Mouse (Mus musculus) embryonic facial prominence, embryonic 12.5 days (tissue): Measurements from ENCODE around the gene Prpf19. TPM values are rescaled to one million over a fixed set of nuclear protein-coding genes. Genes with fewer than 3 reads are reported as not detected.
A peak's percentile ranks its signal among the peaks of the same experiment; 100 is the strongest.

Experiments
- ATAC-seq: fragments of 200-750 bp; cut with Nextera tagmentation; 2 replicates; pipeline ENCODE4 v1.8.0; 2017; ENCODE audit not compliant: insufficient number of reproducible peaks, insufficient read depth, low FRiP score, low TSS enrichment
- H3K27ac ChIP-seq: fragments of 300-500 bp; sonication (generic); 2 replicates; pipeline ENCODE4 v1.5.1; 2016; ENCODE audit warnings: mild to moderate bottlenecking
- H3K27me3 ChIP-seq: fragments of 300-500 bp; sonication (generic); 2 replicates; pipeline ENCODE4 v1.6.1; 2016; ENCODE audit warnings: mild to moderate bottlenecking, moderate library complexity
- H3K36me3 ChIP-seq: fragments of 300-500 bp; sonication (generic); 2 replicates; pipeline ENCODE4 v1.6.1; 2016; ENCODE audit warnings: mild to moderate bottlenecking
- H3K4me1 ChIP-seq: fragments of 300-500 bp; sonication (generic); 2 replicates; pipeline ENCODE4 v1.6.1; 2016
- H3K4me2 ChIP-seq: fragments of 300-500 bp; sonication (generic); replicated peaks from 2 replicates; pipeline ENCODE4 v1.6.1; 2016; ENCODE audit warnings: mild to moderate bottlenecking, moderate library complexity
- H3K4me3 ChIP-seq: fragments of 300-500 bp; sonication (generic); 2 replicates; pipeline ENCODE4 v1.5.1; 2016; ENCODE audit warnings: mild to moderate bottlenecking
- H3K9ac ChIP-seq: fragments of 300-500 bp; sonication (generic); 2 replicates; pipeline ENCODE4 v1.6.1; 2016; ENCODE audit warnings: mild to moderate bottlenecking, moderate library complexity
- H3K9me3 ChIP-seq: fragments of 300-500 bp; sonication (generic); 2 replicates; pipeline ENCODE4 v1.6.1; 2016; ENCODE audit warnings: mild to moderate bottlenecking, moderate library complexity
- WGBS: fragments of 180-500 bp; shearing (Covaris S2); methylation state at CpG from one replicate; pipeline ENCODE4 v1.1.7; 2016; 5-methylcytosine and 5-hydroxymethylcytosine counted together
- polyA plus RNA-seq: library from polyadenylated mRNA; unstranded; fragments of >200 nt; fragmentation: Nextera tagmentation; extraction: Ambion mirVana; gene quantifications from 2 replicates; pipeline ENCODE4 v1.2.1, GENCODE M21; 2016

The Prpf19 gene
- polyA plus RNA-seq, 1 experiment from 2014 or later = 41.5 TPM

DNA sequence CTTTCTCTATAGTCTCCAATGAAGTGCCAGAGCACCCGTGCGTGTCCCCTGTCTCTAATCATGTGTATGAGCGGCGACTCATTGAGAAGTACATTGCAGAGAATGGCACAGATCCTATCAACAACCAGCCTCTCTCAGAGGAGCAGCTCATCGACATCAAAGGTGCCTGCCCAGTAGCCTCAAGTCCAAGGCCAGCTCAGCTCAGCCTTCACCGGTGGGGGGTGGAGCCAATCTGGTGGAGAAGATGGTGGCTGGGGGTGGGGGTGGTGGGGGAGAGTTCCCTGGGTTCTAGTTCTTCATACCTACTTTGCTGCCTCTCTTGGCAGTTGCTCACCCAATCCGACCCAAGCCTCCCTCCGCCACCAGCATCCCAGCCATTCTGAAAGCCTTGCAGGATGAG lies 2.5 kb downstream of the Prpf19 start:
- Histone ChIP-seq H3K4me2 (no peak overlapping the region), H3K4me3 (no peak overlapping the region), H3K36me3 (peaks cover 51% of the 10 kb centered on the region), H3K4me1 (peaks cover 12% of the 10 kb centered on the region), H3K27me3 (no peaks in the 10 kb centered on the region), H3K9me3 (no peaks in the 10 kb centered on the region), H3K9ac (no peak overlapping the region), H3K27ac (no peak overlapping the region)
- WGBS = 88% methylated on average over 8 of the region's 8 CpGs
- no peak for ATAC-seq

- H3K27me3 ChIP-seq = no peaks in the 10 kb centered on the region
- 84% methylated on average over 6 of the region's 6 CpGs for WGBS
- H3K36me3 ChIP-seq = peaks cover 79% of the 10 kb centered on the region
- ATAC-seq = no peak
- H3K9me3 ChIP-seq = no peaks in the 10 kb centered on the region
- H3K4me2 ChIP-seq = no peak overlapping the region
- H3K27ac ChIP-seq = no peak overlapping the region
- H3K4me3 ChIP-seq = no peak overlapping the region
- H3K4me1 ChIP-seq = peaks cover 12% of the 10 kb centered on the region
- no peak overlapping the region for H3K9ac ChIP-seq
These were observed 5.3 kb downstream of the Prpf19 start for GRCm38 (mm10) chr19:10900315-10900714.

GRCm38 (mm10) chr19:10901046-10901445 lies 6.0 kb downstream of the Prpf19 start:
- WGBS = 91% methylated on average over 5 of the region's 5 CpGs
- H3K36me3 ChIP-seq = peaks cover 86% of the 10 kb centered on the region

DNA sequence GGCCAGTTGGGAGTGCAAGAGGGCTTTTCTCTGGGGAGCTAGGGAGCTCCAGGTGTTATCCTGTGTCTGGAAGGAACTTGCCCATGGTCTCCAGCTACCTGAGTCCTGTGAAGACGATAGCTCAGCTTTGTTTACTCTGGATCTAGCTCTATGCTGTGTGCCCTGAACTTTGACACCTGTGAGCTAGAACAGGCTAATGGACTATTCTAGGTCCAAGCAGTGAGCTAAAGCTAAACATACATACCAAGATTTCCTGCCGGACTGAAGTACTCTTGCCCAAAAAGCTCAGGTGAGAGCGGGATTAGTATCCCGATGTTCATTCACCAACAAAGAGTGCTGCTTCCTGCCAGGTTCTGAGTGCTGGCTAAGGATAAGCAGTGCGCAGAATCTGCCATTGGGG lies 9.5 kb downstream of the Prpf19 start:
- Histone ChIP-seq H3K27ac (peak overlapping the region; percentile 55; the same call in 1 of the 2 replicates), H3K9ac (no peak overlapping the region), H3K4me2 (no peak overlapping the region), H3K4me1 (no peaks in the 10 kb centered on the region), H3K4me3 (no peak overlapping the region), H3K36me3 (peaks cover 89% of the 10 kb centered on the region), H3K9me3 (no peaks in the 10 kb centered on the region), H3K27me3 (no peaks in the 10 kb centered on the region)
- WGBS = 93% methylated on average over 5 of the region's 5 CpGs
- no peak for ATAC-seq

More at GRCm38 (mm10) chr19:10901046-10901445, 6.0 kb downstream of the Prpf19 start:
- Histone ChIP-seq H3K27me3 (no peaks in the 10 kb centered on the region), H3K4me2 (no peak overlapping the region), H3K27ac (no peak overlapping the region), H3K4me1 (peaks cover 9% of the 10 kb centered on the region), H3K9ac (no peak overlapping the region), H3K4me3 (no peak overlapping the region), H3K9me3 (no peaks in the 10 kb centered on the region)
- no peak for ATAC-seq

- Histone ChIP-seq H3K36me3 (peaks cover 83% of the 10 kb centered on the region), H3K27ac (peak overlapping the region; percentile 68), H3K27me3 (no peaks in the 10 kb centered on the region), H3K4me2 (no peak overlapping the region), H3K4me3 (no peak overlapping the region), H3K9me3 (no peaks in the 10 kb centered on the region), H3K9ac (no peak overlapping the region), H3K4me1 (no peaks in the 10 kb centered on the region)
- peak; percentile 73; the same call in 1 of the 2 replicates for ATAC-seq
- 57% methylated on average over 7 of the region's 7 CpGs for WGBS
These were observed 10.1 kb downstream of the Prpf19 start for GRCm38 (mm10) chr19:10904927-10905727.

DNA sequence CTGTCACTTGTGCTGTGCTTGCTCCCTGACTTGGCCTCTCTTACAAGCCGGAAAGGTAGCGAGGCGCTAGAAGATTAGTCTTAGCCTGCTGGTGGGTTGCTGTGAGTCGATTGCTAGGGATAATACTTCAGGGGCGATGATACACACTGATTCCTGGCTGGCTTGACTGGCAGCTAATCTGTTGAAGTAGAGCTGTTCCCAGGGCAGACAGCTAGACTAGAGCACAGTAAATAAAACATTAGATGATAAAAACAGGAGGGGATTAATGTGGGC lies 10.6 kb downstream of the Prpf19 start:
- H3K4me1 ChIP-seq = no peaks in the 10 kb centered on the region
- no peak overlapping the region for H3K9ac ChIP-seq
- WGBS = 87% methylated on average over 5 of the region's 5 CpGs
- peak overlapping the region; percentile 68 for H3K27ac ChIP-seq
- no peak for ATAC-seq
- H3K4me3 ChIP-seq = no peak overlapping the region
- H3K36me3 ChIP-seq = peaks cover 78% of the 10 kb centered on the region
- H3K27me3 ChIP-seq = no peaks in the 10 kb centered on the region
- no peak overlapping the region for H3K4me2 ChIP-seq
- H3K9me3 ChIP-seq = no peaks in the 10 kb centered on the region

DNA sequence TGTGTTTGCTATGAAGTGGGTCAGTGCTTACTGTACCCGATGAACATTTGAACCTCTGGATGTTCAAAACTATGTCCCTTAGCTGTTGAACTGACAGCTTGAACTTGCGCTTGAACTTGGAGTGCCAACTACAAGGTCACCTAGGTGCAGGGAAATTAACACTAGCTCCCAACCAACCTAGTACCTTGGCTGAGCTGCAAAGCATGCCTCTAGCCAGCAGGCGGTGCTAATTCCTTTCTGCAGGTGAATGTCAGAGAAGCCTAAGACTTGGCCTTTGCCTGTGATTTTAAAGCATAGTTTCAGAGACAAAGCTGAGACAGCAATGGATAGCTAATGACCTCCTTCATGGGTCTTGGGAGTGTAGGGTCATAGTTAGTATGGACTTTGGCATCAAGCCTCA lies 12.9 kb downstream of the Prpf19 start:
- Histone ChIP-seq H3K4me3 (no peak overlapping the region), H3K4me2 (no peak overlapping the region), H3K9me3 (no peaks in the 10 kb centered on the region), H3K9ac (no peak overlapping the region), H3K27ac (no peak overlapping the region), H3K27me3 (no peaks in the 10 kb centered on the region), H3K36me3 (peaks cover 56% of the 10 kb centered on the region), H3K4me1 (no peaks in the 10 kb centered on the region)
- WGBS = 53% methylated on average over 3 of the region's 3 CpGs
- no peak for ATAC-seq

DNA sequence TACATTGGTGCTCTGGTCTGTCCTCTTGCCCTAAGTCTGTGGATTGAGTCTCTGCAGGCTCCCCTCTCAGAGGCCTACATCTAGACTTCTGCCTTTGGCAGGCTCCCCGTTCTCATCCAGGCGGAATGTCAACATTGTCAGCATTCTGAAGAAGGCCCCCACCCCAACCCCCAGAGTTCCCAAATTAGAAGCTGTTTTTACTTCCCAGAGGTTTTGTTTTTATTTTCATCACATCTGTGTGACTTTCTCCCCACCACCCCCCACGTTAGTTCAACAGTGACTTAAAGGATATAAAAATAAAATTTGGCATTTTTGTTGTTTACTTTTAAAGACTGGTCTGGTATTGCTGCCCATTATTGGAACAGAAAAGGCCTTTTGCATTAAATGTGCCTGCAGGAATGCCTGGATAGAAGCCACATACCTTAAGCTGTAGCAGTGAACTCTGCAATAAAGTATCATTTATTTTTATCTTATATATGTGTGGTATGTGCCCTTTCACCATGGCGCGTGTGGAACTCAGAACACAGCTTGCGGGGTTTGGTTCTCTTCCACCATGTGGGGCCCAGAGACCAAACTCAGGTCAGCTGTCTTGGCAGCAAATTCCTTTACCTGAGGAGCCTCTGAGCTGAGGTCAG lies 14.2 kb downstream of the Prpf19 start:
- Histone ChIP-seq H3K4me1 (no peaks in the 10 kb centered on the region), H3K27me3 (no peaks in the 10 kb centered on the region), H3K9ac (no peak overlapping the region), H3K36me3 (peaks cover 43% of the 10 kb centered on the region), H3K27ac (peak overlapping the region; percentile 74), H3K4me3 (no peak overlapping the region), H3K9me3 (no peaks in the 10 kb centered on the region), H3K4me2 (no peak overlapping the region)
- ATAC-seq = no peak
- 70% methylated on average over 6 of the region's 6 CpGs for WGBS

DNA sequence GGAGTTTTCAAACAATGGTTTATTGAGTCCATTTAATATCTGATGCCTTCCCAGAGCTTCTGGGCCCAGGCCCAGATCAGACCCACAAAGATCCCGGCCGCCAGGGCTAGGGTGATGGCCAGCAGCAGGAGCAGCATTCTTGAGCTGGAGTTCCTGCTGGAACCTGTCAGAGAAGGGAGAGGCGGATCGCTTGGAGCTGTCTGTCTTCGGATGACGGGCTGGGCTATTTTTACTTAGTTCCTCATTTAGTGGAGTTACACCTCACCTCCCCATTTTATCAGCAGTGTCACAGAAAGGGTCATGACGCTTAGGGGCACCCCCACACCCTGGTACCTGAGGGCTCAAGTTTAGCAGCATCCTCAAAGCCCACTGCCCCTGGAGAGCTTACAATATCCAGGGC lies 19.3 kb downstream of the Prpf19 start:
- H3K4me2 ChIP-seq = no peak overlapping the region
- WGBS = 68% methylated on average over 7 of the region's 7 CpGs
- H3K27me3 ChIP-seq = no peaks in the 10 kb centered on the region
- no peaks in the 10 kb centered on the region for H3K36me3 ChIP-seq
- no peak for ATAC-seq
- H3K4me1 ChIP-seq = no peaks in the 10 kb centered on the region
- no peak overlapping the region for H3K9ac ChIP-seq
- no peak overlapping the region for H3K4me3 ChIP-seq
- H3K9me3 ChIP-seq = no peaks in the 10 kb centered on the region
- H3K27ac ChIP-seq = no peak overlapping the region

DNA sequence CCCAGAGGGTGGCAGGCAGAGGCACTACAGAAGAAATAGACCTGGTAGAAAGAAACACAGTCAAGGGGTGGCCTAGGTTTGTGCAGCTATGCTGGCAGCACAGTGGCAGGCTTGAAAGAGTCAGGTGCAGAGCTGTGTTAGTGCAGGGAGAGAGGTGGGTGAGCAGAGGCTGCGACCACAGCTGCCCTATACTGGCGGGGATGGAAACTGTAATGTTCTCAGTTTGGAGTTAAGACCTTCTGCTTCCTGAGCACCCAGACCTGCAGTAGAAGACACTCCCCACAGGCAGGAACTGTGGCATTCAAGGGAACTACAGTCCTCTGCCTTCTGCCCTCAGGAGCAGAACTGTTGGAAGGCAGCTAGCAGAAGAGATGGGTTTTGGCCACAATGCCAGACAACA lies 19.8 kb downstream of the Prpf19 start:
- no peaks in the 10 kb centered on the region for H3K27me3 ChIP-seq
- ATAC-seq = no peak
- no peaks in the 10 kb centered on the region for H3K4me1 ChIP-seq
- 71% methylated on average over 2 of the region's 2 CpGs for WGBS
- H3K36me3 ChIP-seq = no peaks in the 10 kb centered on the region
- no peaks in the 10 kb centered on the region for H3K9me3 ChIP-seq
- no peak overlapping the region for H3K9ac ChIP-seq
- no peak overlapping the region for H3K27ac ChIP-seq
- H3K4me2 ChIP-seq = no peak overlapping the region
- no peak overlapping the region for H3K4me3 ChIP-seq

- H3K9ac ChIP-seq = no peak overlapping the region
- no peak overlapping the region for H3K4me3 ChIP-seq
- ATAC-seq = no peak
- H3K36me3 ChIP-seq = no peaks in the 10 kb centered on the region
- WGBS = 73% methylated on average over 5 of the region's 5 CpGs
- no peak overlapping the region for H3K27ac ChIP-seq
- H3K9me3 ChIP-seq = no peaks in the 10 kb centered on the region
- no peaks in the 10 kb centered on the region for H3K4me1 ChIP-seq
- H3K4me2 ChIP-seq = no peak overlapping the region
- H3K27me3 ChIP-seq = no peaks in the 10 kb centered on the region
These were observed 21.5 kb downstream of the Prpf19 start for GRCm38 (mm10) chr19:10916506-10916905.

DNA sequence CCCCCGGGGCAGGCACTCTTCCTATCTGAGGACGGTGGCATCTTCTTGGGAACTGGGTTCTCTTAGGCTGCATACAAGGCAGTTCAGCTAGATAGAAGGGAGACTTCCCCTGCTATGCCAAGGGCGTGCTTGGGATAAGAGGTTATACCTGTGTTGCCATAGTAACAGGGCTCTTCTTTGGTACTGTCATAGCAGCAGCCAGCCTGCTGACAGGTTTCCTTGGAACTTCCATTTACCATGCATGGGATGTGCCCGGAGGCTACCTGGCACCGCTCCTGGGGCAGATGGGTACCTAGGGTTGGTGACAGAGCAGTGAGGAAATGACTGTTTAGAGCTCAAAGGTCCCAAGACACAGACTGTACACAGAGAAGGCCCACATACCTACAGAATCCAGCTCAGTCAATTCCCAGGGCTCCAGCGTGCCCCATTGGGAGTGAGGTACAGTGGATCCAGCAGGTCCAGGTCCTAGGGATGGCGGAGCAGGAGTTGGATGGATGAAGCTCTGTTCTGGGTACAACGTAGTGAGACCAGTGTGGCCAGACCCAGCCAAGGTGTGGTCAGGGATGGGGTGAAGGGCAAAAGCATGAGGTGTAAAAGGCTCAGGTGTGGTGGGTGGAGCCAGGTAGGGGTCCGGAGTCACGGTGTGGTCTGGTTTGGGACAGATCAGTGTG lies 23.4 kb downstream of the Prpf19 start:
- Histone ChIP-seq H3K4me2 (no peak overlapping the region), H3K27ac (no peak overlapping the region), H3K9ac (no peak overlapping the region), H3K4me1 (no peaks in the 10 kb centered on the region), H3K9me3 (no peaks in the 10 kb centered on the region), H3K4me3 (no peak overlapping the region), H3K27me3 (no peaks in the 10 kb centered on the region), H3K36me3 (no peaks in the 10 kb centered on the region)
- WGBS = 85% methylated on average over 10 of the region's 10 CpGs
- ATAC-seq = no peak
